Mouse (Mus musculus) urinary bladder, postnatal 25 days (tissue): ENCODE measurements around the gene Hoxa6.

Experiments used
- DNase-seq: peaks from one replicate; pipeline ENCODE4 v3.0.0; 2022; ENCODE audit warnings: low spot score

Gene Hoxa6

GRCm38 (mm10) chr6:52227470-52228222 is 19.1 kb upstream of the Hoxa6 start:
- DNase-seq, result no peak

DNA sequence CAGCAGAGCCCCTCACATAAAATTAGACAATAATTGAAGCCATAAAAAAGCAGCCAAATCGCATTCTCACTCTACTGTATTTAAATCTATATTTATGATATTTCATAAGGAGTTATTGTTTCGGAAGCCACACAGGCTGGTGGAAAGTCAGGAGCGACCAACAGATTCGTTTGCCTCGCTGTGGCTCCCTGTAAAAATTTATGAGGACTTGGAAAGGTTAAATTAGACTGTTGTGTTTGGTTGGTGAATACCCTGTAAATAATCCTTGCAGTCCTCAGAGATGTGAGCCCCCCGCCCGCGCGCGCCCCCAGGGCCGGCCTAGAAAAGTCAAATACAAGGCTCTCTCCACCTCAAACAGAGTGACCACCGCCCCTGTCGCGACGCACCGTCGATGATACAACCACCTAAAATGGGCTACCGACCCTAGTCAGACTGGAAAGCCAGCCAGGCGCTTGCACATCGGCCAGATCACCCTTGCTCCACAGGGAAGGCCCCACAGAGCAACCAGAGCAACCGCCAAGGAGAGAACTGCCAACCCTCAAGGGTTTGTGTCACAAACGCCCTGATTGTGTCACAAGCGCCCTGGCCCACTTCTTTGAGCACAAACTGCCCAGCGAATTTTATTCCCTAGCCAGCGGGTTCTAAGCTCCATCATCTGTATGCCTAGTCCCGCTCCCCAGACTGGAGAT is 18.2 kb upstream of the Hoxa6 start:
- peak; percentile 48 for DNase-seq

- DNase-seq, result peak; percentile 81
Observed at GRCm38 (mm10) chr6:52225612-52226568, 17.4 kb upstream of the Hoxa6 start.

GRCm38 (mm10) chr6:52224895-52225611 is 16.5 kb upstream of the Hoxa6 start:
- DNase-seq, result no peak

DNA sequence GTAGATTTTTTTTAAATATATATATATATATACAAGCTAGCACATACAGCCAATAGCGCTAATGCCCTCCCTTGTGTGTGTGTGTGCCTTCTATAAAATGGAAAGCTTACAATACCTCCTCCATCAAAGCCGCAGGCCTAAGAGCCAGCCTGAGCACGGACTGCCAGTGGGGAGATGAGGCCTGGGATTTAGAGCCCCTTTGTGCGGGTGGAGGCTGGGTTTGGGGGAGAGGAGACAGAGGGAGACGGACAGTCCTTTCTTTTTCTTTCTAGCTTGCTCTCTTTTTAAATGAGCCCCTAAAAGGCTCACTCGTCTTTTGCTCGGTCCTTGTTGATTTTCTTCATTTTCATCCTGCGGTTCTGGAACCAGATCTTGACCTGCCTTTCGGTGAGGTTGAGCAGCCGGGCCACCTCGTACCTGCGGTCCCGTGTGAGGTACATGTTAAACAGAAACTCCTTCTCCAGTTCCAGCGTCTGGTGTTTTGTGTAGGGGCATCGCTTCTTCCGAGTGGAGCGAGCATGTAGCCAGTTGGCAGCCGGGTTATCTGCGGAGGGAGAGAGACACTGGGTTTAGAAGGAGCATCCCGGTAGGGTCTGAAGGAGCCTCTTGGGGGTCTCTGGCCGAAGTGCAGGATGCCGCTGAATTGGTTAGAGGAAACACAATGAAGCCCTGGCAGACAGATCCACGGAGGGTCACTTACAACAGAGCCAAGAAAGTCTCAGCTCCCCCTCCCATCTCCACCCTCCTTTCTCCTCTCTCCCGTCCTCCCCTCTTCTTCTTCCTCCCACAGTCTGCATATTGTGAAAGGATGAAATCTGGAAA is 15.6 kb upstream of the Hoxa6 start:
- DNase-seq, result no peak

DNA sequence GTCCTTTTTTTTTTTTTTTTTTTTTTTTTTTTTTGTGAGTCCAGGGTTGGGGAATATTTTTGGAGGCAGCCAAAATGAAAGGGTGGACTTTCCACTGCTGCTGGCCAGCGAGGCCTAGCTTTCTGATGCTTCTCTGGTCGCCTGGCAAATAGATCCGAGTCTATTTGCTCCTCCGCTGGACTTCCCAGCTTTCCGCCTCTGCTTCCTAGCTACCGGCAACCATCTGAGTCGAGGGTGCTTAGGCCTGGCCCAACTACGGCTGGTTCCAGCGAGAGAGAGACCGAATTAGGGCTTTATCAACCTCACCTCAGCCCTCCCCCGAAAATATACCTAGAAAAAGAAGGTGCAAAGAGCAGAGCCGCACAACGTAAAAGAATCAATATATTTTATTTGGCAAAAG is 14.2 kb upstream of the Hoxa6 start:
- no peak for DNase-seq

DNA sequence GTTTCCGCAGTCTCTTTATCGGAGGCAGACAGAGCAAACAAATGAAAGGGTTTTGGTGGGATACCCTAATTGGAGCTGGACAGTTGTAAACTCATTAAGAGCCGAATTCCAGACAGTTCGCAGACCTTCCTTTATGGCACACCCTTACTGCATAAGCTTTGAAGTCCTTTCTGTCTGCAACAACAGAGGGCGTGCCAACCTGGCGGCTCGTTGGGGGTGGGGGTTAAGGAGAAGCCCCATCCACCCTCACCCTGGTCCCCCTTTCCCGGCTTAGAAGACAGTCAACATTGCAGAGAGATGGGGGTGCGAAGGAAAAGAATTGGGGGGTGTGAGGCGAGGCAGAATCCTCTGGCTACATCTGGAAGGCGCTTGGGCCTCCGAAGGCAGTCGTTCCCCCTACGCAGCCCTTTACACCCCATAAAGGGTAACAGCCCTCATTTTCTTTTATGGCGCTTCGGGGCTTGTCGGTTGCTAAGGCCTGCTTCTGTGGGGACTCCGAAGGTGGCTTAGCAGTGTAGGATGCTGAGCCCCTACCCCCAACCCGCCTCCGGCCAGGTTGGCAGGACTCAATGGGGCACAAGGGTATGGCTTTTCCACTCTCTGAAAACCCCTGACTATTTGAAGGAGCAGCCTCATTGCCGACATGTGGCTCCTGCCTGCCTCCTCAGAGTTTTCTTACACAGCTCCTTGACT is 13.6 kb upstream of the Hoxa6 start:
- peak; percentile 51 for DNase-seq

- peak; percentile 92 for DNase-seq
Observed at GRCm38 (mm10) chr6:52221337-52221992, 12.9 kb upstream of the Hoxa6 start, which contains the start of gene Hoxa7. Gene Hoxa7 (minus strand): TSS chr6:52221854.

DNA sequence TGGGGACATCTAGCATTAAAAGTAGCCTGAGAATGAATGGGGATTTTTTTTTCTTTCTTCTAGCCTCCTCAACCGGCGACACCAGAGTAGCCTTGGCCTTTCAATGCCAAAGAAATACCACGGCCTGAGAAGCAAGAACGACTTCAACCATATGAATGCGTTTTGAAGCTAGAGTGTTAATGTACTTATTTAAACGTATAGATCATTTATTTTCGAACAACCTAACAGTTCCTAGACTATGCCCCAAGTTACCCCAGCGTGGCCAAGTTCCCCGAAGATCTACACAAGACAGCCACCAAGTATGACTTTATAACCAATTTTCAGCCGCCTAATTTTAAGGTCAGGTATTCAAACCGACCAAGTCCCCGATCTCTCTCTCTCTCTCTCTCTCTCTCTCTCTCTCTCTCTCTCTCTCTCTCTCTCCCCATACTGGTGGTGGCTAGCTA is 12.4 kb upstream of the Hoxa6 start:
- DNase-seq, result no peak

GRCm38 (mm10) chr6:52220003-52220864 is 11.7 kb upstream of the Hoxa6 start:
- peak; percentile 36 for DNase-seq

DNA sequence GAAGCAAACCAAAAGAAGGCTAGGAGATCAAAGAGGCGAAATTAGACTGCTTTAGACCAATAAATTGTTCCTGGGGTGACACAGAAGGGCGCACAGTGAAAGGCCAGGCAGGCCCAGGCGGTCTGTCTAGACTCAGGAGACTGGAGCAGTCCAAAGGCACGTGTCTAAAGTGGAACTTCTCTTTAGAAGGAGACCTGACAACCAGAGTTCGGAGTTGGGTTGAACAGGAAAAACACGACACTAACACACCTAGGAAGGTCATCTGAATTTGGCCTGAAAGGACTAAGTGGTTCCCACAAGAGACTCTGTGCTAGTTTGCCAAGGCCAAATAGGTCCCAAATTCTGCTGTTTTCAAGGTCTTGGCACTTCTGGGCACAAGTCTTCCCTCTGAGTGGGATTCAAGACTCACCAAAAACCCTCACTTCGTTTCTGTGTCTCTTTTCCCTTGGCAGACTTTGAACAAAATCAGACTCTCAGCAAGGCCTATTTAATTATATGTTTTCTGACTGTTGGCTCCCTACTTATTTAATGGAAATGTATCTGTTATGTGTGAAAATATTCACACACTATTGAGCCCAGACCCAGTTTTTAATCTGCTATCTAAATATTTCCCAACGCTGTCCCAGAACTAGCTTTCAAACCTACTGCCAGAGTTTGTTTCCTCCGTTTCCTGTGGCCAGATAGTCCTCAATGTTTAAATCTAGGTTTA is 10.9 kb upstream of the Hoxa6 start:
- no peak for DNase-seq

- DNase-seq, result peak; percentile 18
Observed at GRCm38 (mm10) chr6:52218643-52219215, 10.2 kb upstream of the Hoxa6 start.

- DNase-seq, result peak; percentile 31
Observed at GRCm38 (mm10) chr6:52217895-52218642, 9.5 kb upstream of the Hoxa6 start.

DNA sequence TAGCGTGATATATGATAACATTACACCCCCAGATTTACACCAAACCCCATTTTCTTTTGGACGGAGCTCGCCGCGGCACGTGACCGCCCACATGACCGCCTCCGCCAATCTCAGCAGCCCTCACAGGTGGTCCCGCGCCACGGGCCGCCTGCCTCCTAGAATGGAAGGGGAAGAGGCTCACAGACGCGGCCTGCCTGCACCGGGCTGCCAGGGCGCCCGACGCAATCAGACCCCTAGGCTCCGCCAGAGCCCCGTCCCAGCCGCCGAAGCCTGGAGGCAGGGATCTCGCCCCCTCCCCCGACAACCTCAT is 8.9 kb upstream of the Hoxa6 start:
- DNase-seq, result peak; percentile 76

DNA sequence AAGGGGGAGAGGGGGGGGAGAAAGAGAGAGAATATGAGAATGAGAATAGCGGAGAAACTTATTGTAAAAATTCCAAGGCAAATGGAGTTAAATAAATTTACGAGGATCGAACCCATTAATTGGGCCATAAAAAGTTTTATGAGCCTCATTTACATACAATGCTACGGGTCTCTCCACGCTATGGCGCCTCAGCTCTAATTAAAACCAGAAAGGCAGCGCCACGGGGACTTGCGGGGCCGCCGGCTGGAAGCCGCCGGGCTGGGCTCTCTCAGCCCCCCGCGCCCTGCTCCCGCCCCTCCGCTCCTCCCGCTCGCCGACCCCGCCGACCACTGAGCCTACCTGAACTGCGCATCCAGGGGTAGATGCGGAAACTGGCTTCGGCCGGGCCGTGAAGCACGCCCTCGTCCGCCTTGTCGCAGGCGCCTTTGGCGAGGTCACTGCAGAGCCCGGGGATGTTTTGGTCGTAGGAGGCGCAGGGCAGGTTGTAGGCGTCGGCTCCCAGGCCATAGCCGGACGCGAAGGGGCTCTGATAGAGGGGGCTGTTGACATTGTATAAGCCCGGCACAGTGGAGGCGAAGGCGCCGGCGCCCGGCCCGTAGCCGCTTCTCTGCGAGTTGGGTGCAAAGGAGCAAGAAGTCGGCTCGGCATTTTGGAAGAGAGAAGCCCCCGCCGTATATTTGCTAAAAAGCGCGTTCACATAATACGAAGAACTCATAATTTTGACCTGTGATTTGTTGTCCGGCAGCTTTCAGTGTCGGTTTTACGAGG is 8.4 kb upstream of the Hoxa6 start:
- DNase-seq, result peak; percentile 48
